Mouse (Mus musculus) E14TG2a.4 (cell line): Measurements from ENCODE around the gene Jarid2.

ENCODE experiments used
- CTCF ChIP-seq: conservative IDR thresholded peaks from 2 replicates; pipeline ENCODE4 v1.5.1; 2014; ENCODE audit warnings: low read length
- NANOG ChIP-seq: IDR thresholded peaks from 2 replicates; pipeline ENCODE4 v1.6.1; 2014; ENCODE audit warnings: borderline replicate concordance, low read length, mixed read lengths
- POU5F1 ChIP-seq: IDR thresholded peaks from 2 replicates; pipeline ENCODE4 v1.6.1; 2014; ENCODE audit warnings: low read length, borderline replicate concordance

- TF ChIP-seq CTCF (no peak), NANOG (no peak), POU5F1 (no peak)
These were observed 192.4 kb downstream of the Jarid2 start for GRCm38 (mm10) chr13:44921721-44922120.
